Mouse (Mus musculus): ENCODE data around the gene Xrcc2. TPM values are rescaled to one million over a fixed set of nuclear protein-coding genes. Genes with fewer than 3 reads are reported as not detected.
"Not testable (repeated sequence)": the region's sequence is repeated elsewhere in the genome, so short reads cannot be mapped to it uniquely, and the experiment has no call there.

The Xrcc2 gene
- 9.1 to 17.6 TPM (median 11.4 TPM) in 3 replicates for total RNA-seq (2017)

- peak; percentile 97 for ATAC-seq (replicated peaks; ENCODE audit: insufficient number of reproducible peaks, low FRiP score, low TSS enrichment, poor library complexity, severe bottlenecking)
Measured at GRCm38 (mm10) chr5:25705567-25706349, at the start of gene Xrcc2. Gene Xrcc2 (minus strand): TSS chr5:25705825.

- no peak for ATAC-seq (replicated peaks; ENCODE audit: insufficient number of reproducible peaks, low FRiP score, low TSS enrichment, poor library complexity, severe bottlenecking)
Measured at GRCm38 (mm10) chr5:25754236-25754766, 48.7 kb upstream of the Xrcc2 start.

GRCm38 (mm10) chr5:25753556-25754235, 48.1 kb upstream of the Xrcc2 start:
- ATAC-seq (replicated peaks; ENCODE audit: insufficient number of reproducible peaks, low FRiP score, low TSS enrichment, poor library complexity, severe bottlenecking), result no peak

GRCm38 (mm10) chr5:25752862-25753261, 47.2 kb upstream of the Xrcc2 start:
- ATAC-seq (replicated peaks; ENCODE audit: insufficient number of reproducible peaks, low FRiP score, low TSS enrichment, poor library complexity, severe bottlenecking), result no peak

- ATAC-seq (replicated peaks; ENCODE audit: insufficient number of reproducible peaks, low FRiP score, low TSS enrichment, poor library complexity, severe bottlenecking), result no peak
Measured at GRCm38 (mm10) chr5:25751552-25751951, 45.9 kb upstream of the Xrcc2 start.

- ATAC-seq (replicated peaks; ENCODE audit: insufficient number of reproducible peaks, low FRiP score, low TSS enrichment, poor library complexity, severe bottlenecking), result no peak
Measured at GRCm38 (mm10) chr5:25748613-25749012, 43.0 kb upstream of the Xrcc2 start.

- ATAC-seq (replicated peaks; ENCODE audit: insufficient number of reproducible peaks, low FRiP score, low TSS enrichment, poor library complexity, severe bottlenecking), result no peak
Measured at GRCm38 (mm10) chr5:25747904-25748303, 42.3 kb upstream of the Xrcc2 start.

GRCm38 (mm10) chr5:25738902-25739301, 33.3 kb upstream of the Xrcc2 start:
- not testable (repeated sequence) for ATAC-seq (replicated peaks; ENCODE audit: insufficient number of reproducible peaks, low FRiP score, low TSS enrichment, poor library complexity, severe bottlenecking)

- no peak for ATAC-seq (replicated peaks; ENCODE audit: insufficient number of reproducible peaks, low FRiP score, low TSS enrichment, poor library complexity, severe bottlenecking)
Measured at GRCm38 (mm10) chr5:25738448-25738847, 32.8 kb upstream of the Xrcc2 start.

- ATAC-seq (replicated peaks; ENCODE audit: insufficient number of reproducible peaks, low FRiP score, low TSS enrichment, poor library complexity, severe bottlenecking), result no peak
Measured at GRCm38 (mm10) chr5:25735861-25736260, 30.2 kb upstream of the Xrcc2 start.

- ATAC-seq (replicated peaks; ENCODE audit: insufficient number of reproducible peaks, low FRiP score, low TSS enrichment, poor library complexity, severe bottlenecking), result no peak
Measured at GRCm38 (mm10) chr5:25734318-25734717, 28.7 kb upstream of the Xrcc2 start.

GRCm38 (mm10) chr5:25724134-25724675, 18.6 kb upstream of the Xrcc2 start:
- ATAC-seq (replicated peaks; ENCODE audit: insufficient number of reproducible peaks, low FRiP score, low TSS enrichment, poor library complexity, severe bottlenecking), result no peak

GRCm38 (mm10) chr5:25723016-25723415, 17.4 kb upstream of the Xrcc2 start:
- no peak for ATAC-seq (replicated peaks; ENCODE audit: insufficient number of reproducible peaks, low FRiP score, low TSS enrichment, poor library complexity, severe bottlenecking)

GRCm38 (mm10) chr5:25719390-25719789, 13.8 kb upstream of the Xrcc2 start:
- ATAC-seq (replicated peaks; ENCODE audit: insufficient number of reproducible peaks, low FRiP score, low TSS enrichment, poor library complexity, severe bottlenecking), result no peak

- ATAC-seq (replicated peaks; ENCODE audit: insufficient number of reproducible peaks, low FRiP score, low TSS enrichment, poor library complexity, severe bottlenecking), result peak; percentile 79
Measured at GRCm38 (mm10) chr5:25713001-25713706, 7.5 kb upstream of the Xrcc2 start.

- peak; percentile 8; the same call in 1 of the 2 replicates for ATAC-seq (replicated peaks; ENCODE audit: insufficient number of reproducible peaks, low FRiP score, low TSS enrichment, poor library complexity, severe bottlenecking)
Measured at GRCm38 (mm10) chr5:25704702-25705566, 691 bp downstream of the Xrcc2 start.

- no peak for ATAC-seq (replicated peaks; ENCODE audit: insufficient number of reproducible peaks, low FRiP score, low TSS enrichment, poor library complexity, severe bottlenecking)
Measured at GRCm38 (mm10) chr5:25697941-25698340, 7.7 kb downstream of the Xrcc2 start.

- no peak for ATAC-seq (replicated peaks; ENCODE audit: insufficient number of reproducible peaks, low FRiP score, low TSS enrichment, poor library complexity, severe bottlenecking)
Measured at GRCm38 (mm10) chr5:25696256-25696655, 9.4 kb downstream of the Xrcc2 start.
